Mouse (Mus musculus): Measurements from ENCODE around the gene Rgs10. TPM values are rescaled to one million over a fixed set of nuclear protein-coding genes. Genes with fewer than 3 reads are reported as not detected.

Gene Rgs10
- polyA plus RNA-seq, 1 experiment from 2014 or later: 24.0 TPM

GRCm38 (mm10) chr7:128369366-128369765, 49.2 kb downstream of the Rgs10 start:
- 57% methylated on average over 12 of the region's 12 CpGs for WGBS
- no peak overlapping the region for H3K9ac ChIP-seq (ENCODE audit: low read length)
- 0 out of 2 replicates have a peak, but pooled peaks have one; percentile 8 for ATAC-seq (ENCODE audit: insufficient read depth, low FRiP score)

DNA sequence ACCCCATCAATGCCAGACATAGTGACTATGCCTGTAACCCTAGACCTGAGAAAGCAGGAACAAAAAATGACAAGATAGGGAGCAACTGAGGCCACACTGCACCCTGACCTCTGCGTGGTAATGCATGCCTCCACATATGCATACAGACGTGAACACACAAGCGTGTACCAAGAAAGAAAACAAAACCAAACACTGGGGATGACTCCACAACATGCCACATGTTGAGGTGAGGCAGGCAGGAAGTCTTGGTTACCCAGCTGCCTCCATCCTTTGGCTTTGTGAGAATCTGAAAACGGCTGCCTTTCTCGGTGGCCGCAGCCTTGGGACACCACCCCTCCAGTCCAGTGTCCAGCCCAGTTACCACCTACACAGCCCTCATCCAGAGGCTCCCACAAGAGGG, 49.7 kb downstream of the Rgs10 start:
- Histone ChIP-seq H3K27me3 (ENCODE audit: control insufficient read depth, insufficient read depth, low read length) (no peaks in the 10 kb centered on the region), H3K9me3 (replicated peaks; ENCODE audit: control insufficient read depth, low read length) (no peaks in the 10 kb centered on the region), H3K36me3 (ENCODE audit: control insufficient read depth, insufficient read depth, low read length) (no peaks in the 10 kb centered on the region; the same call in 1 of the 2 replicates), H3K27ac (ENCODE audit: low read length) (peak overlapping the region; percentile 40), H3K9ac (ENCODE audit: low read length) (no peak overlapping the region), H3K4me2 (ENCODE audit: low read depth, low read length) (no peak overlapping the region), H3K4me1 (ENCODE audit: control insufficient read depth, insufficient read depth, low read length) (peaks cover 8% of the 10 kb centered on the region), H3K4me3 (replicated peaks; ENCODE audit: low read length) (no peak overlapping the region)
- no peak for ATAC-seq (ENCODE audit: insufficient read depth, low FRiP score)
- WGBS: 84% methylated on average over 6 of the region's 6 CpGs

More at GRCm38 (mm10) chr7:128369366-128369765, 49.2 kb downstream of the Rgs10 start:
- H3K4me2 ChIP-seq (ENCODE audit: low read depth, low read length): no peak overlapping the region
- H3K36me3 ChIP-seq (ENCODE audit: control insufficient read depth, insufficient read depth, low read length): no peaks in the 10 kb centered on the region; the same call in 1 of the 2 replicates
- peak overlapping the region; percentile 40 for H3K27ac ChIP-seq (ENCODE audit: low read length)
- no peaks in the 10 kb centered on the region for H3K27me3 ChIP-seq (ENCODE audit: control insufficient read depth, insufficient read depth, low read length)
- peaks cover 8% of the 10 kb centered on the region for H3K4me1 ChIP-seq (ENCODE audit: control insufficient read depth, insufficient read depth, low read length)
- H3K4me3 ChIP-seq (replicated peaks; ENCODE audit: low read length): no peak overlapping the region
- H3K9me3 ChIP-seq (replicated peaks; ENCODE audit: control insufficient read depth, low read length): no peaks in the 10 kb centered on the region

DNA sequence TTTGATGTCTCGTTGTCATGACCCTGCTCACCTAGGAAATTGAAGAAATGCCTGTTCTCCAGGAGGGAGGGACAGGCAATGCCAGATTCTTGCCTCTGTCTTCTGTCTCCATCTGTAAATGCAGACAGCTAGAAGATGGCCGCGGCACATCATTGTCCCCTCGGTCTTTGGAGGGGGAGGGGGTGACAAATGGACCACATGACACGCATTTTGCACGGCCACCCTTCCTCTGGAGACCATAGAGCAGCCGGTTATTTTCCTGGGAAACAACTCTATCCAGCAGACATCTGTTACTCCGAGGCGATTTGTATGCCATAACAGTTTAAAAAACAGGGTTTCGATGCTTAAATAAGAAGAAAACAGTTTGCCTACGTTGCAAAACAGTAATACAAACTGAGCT, 51.9 kb downstream of the Rgs10 start:
- 0 out of 2 replicates have a peak overlapping the region, but pooled peaks have one; percentile 40 for H3K27ac ChIP-seq (ENCODE audit: low read length)
- no peaks in the 10 kb centered on the region for H3K9me3 ChIP-seq (replicated peaks; ENCODE audit: control insufficient read depth, low read length)
- H3K27me3 ChIP-seq (ENCODE audit: control insufficient read depth, insufficient read depth, low read length): no peaks in the 10 kb centered on the region
- ATAC-seq (ENCODE audit: insufficient read depth, low FRiP score): peak; percentile 23; the same call in 1 of the 2 replicates
- H3K4me3 ChIP-seq (replicated peaks; ENCODE audit: low read length): no peak overlapping the region
- no peak overlapping the region for H3K9ac ChIP-seq (ENCODE audit: low read length)
- 43% methylated on average over 11 of the region's 11 CpGs for WGBS
- peaks cover 8% of the 10 kb centered on the region for H3K4me1 ChIP-seq (ENCODE audit: control insufficient read depth, insufficient read depth, low read length)
- no peaks in the 10 kb centered on the region for H3K36me3 ChIP-seq (ENCODE audit: control insufficient read depth, insufficient read depth, low read length)
- no peak overlapping the region for H3K4me2 ChIP-seq (ENCODE audit: low read depth, low read length)

DNA sequence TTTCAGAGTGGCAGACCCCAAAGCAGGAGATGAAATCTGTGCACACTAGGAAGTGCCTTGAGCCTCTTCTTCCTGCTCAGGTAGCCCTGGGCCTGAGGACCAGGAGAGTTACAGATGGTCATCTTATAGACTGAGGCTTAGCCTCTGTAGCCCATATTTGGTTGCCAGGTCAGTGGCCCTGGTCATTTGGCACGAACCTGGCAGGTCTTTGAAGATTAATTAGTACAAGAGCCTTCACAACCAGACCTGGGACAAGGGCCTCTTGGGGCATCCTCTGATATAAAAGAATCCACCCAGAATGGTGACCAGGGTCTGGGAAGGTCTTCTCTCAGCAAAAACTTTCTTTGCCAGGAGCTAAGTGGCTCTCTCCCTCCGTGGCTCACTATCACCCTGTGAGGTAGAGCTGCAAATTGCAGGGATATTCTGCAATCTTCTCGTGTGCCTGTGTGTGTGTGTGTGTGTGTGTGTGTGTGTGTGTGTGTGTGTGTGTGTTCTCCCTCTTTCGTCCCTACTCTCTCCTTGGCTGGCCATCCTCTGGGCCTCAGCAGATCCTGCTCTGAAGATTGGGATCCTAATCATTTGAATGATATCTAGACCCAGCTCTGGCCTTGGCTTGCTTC, 53.4 kb downstream of the Rgs10 start:
- peaks cover 8% of the 10 kb centered on the region for H3K4me1 ChIP-seq (ENCODE audit: control insufficient read depth, insufficient read depth, low read length)
- H3K9ac ChIP-seq (ENCODE audit: low read length): no peak overlapping the region
- H3K27me3 ChIP-seq (ENCODE audit: control insufficient read depth, insufficient read depth, low read length): no peaks in the 10 kb centered on the region
- no peak overlapping the region for H3K4me2 ChIP-seq (ENCODE audit: low read depth, low read length)
- no peaks in the 10 kb centered on the region for H3K36me3 ChIP-seq (ENCODE audit: control insufficient read depth, insufficient read depth, low read length)
- WGBS: 53% methylated on average over 4 of the region's 4 CpGs
- no peak overlapping the region for H3K4me3 ChIP-seq (replicated peaks; ENCODE audit: low read length)
- ATAC-seq (ENCODE audit: insufficient read depth, low FRiP score): no peak
- H3K27ac ChIP-seq (ENCODE audit: low read length): peak overlapping the region; percentile 25
- H3K9me3 ChIP-seq (replicated peaks; ENCODE audit: control insufficient read depth, low read length): no peaks in the 10 kb centered on the region

GRCm38 (mm10) chr7:128364526-128364925, 54.0 kb downstream of the Rgs10 start:
- H3K4me3 ChIP-seq (replicated peaks; ENCODE audit: low read length): no peak overlapping the region
- H3K36me3 ChIP-seq (ENCODE audit: control insufficient read depth, insufficient read depth, low read length): no peaks in the 10 kb centered on the region
- 42% methylated on average over 11 of the region's 11 CpGs for WGBS
- ATAC-seq (ENCODE audit: insufficient read depth, low FRiP score): peak; percentile 34; the same call in 1 of the 2 replicates
- H3K27ac ChIP-seq (ENCODE audit: low read length): no peak overlapping the region
- peaks cover 8% of the 10 kb centered on the region for H3K4me1 ChIP-seq (ENCODE audit: control insufficient read depth, insufficient read depth, low read length)
- no peak overlapping the region for H3K4me2 ChIP-seq (ENCODE audit: low read depth, low read length)
- no peaks in the 10 kb centered on the region for H3K9me3 ChIP-seq (replicated peaks; ENCODE audit: control insufficient read depth, low read length)
- H3K27me3 ChIP-seq (ENCODE audit: control insufficient read depth, insufficient read depth, low read length): no peaks in the 10 kb centered on the region
- H3K9ac ChIP-seq (ENCODE audit: low read length): no peak overlapping the region

- Histone ChIP-seq H3K9me3 (replicated peaks; ENCODE audit: control insufficient read depth, low read length) (no peaks in the 10 kb centered on the region), H3K9ac (ENCODE audit: low read length) (no peak overlapping the region), H3K27ac (ENCODE audit: low read length) (no peak overlapping the region), H3K4me3 (replicated peaks; ENCODE audit: low read length) (no peak overlapping the region), H3K36me3 (ENCODE audit: control insufficient read depth, insufficient read depth, low read length) (no peaks in the 10 kb centered on the region), H3K4me2 (ENCODE audit: low read depth, low read length) (no peak overlapping the region), H3K4me1 (ENCODE audit: control insufficient read depth, insufficient read depth, low read length) (peaks cover 8% of the 10 kb centered on the region), H3K27me3 (ENCODE audit: control insufficient read depth, insufficient read depth, low read length) (no peaks in the 10 kb centered on the region)
- 66% methylated on average over 10 of the region's 10 CpGs for WGBS
- ATAC-seq (ENCODE audit: insufficient read depth, low FRiP score): no peak
Observed at GRCm38 (mm10) chr7:128363806-128364205, 54.8 kb downstream of the Rgs10 start.

GRCm38 (mm10) chr7:128362916-128363315, 55.6 kb downstream of the Rgs10 start:
- H3K9me3 ChIP-seq (replicated peaks; ENCODE audit: control insufficient read depth, low read length): no peaks in the 10 kb centered on the region
- ATAC-seq (ENCODE audit: insufficient read depth, low FRiP score): no peak
- WGBS: 71% methylated on average over 4 of the region's 4 CpGs

GRCm38 (mm10) chr7:128359741-128360140, 58.8 kb downstream of the Rgs10 start:
- ATAC-seq (ENCODE audit: insufficient read depth, low FRiP score): no peak
- Histone ChIP-seq H3K27ac (ENCODE audit: low read length) (no peak overlapping the region), H3K4me1 (ENCODE audit: control insufficient read depth, insufficient read depth, low read length) (peaks cover under 1% of the 10 kb centered on the region; the same call in 1 of the 2 replicates), H3K9ac (ENCODE audit: low read length) (no peak overlapping the region), H3K9me3 (replicated peaks; ENCODE audit: control insufficient read depth, low read length) (no peaks in the 10 kb centered on the region), H3K36me3 (ENCODE audit: control insufficient read depth, insufficient read depth, low read length) (no peaks in the 10 kb centered on the region), H3K4me2 (ENCODE audit: low read depth, low read length) (no peak overlapping the region), H3K27me3 (ENCODE audit: control insufficient read depth, insufficient read depth, low read length) (no peaks in the 10 kb centered on the region), H3K4me3 (replicated peaks; ENCODE audit: low read length) (no peak overlapping the region)
- WGBS: 76% methylated on average over 9 of the region's 9 CpGs

More at GRCm38 (mm10) chr7:128362916-128363315, 55.6 kb downstream of the Rgs10 start:
- H3K4me1 ChIP-seq (ENCODE audit: control insufficient read depth, insufficient read depth, low read length): peaks cover 8% of the 10 kb centered on the region
- H3K27me3 ChIP-seq (ENCODE audit: control insufficient read depth, insufficient read depth, low read length): no peaks in the 10 kb centered on the region
- H3K27ac ChIP-seq (ENCODE audit: low read length): no peak overlapping the region
- no peak overlapping the region for H3K4me2 ChIP-seq (ENCODE audit: low read depth, low read length)
- H3K9ac ChIP-seq (ENCODE audit: low read length): no peak overlapping the region
- no peak overlapping the region for H3K4me3 ChIP-seq (replicated peaks; ENCODE audit: low read length)
- H3K36me3 ChIP-seq (ENCODE audit: control insufficient read depth, insufficient read depth, low read length): no peaks in the 10 kb centered on the region

- H3K4me2 ChIP-seq (ENCODE audit: low read depth, low read length): no peak overlapping the region
- WGBS: 68% methylated on average over 7 of the region's 7 CpGs
- H3K4me3 ChIP-seq (replicated peaks; ENCODE audit: low read length): no peak overlapping the region
- H3K36me3 ChIP-seq (ENCODE audit: control insufficient read depth, insufficient read depth, low read length): no peaks in the 10 kb centered on the region
- no peak for ATAC-seq (ENCODE audit: insufficient read depth, low FRiP score)
- H3K4me1 ChIP-seq (ENCODE audit: control insufficient read depth, insufficient read depth, low read length): no peaks in the 10 kb centered on the region; the same call in 1 of the 2 replicates
- no peaks in the 10 kb centered on the region for H3K27me3 ChIP-seq (ENCODE audit: control insufficient read depth, insufficient read depth, low read length)
- H3K27ac ChIP-seq (ENCODE audit: low read length): no peak overlapping the region
- H3K9ac ChIP-seq (ENCODE audit: low read length): no peak overlapping the region
- no peaks in the 10 kb centered on the region for H3K9me3 ChIP-seq (replicated peaks; ENCODE audit: control insufficient read depth, low read length)
Observed at GRCm38 (mm10) chr7:128359164-128359563, 59.4 kb downstream of the Rgs10 start.

All from stomach, embryonic 16.5 days (tissue).